Mouse (Mus musculus): ENCODE results near the gene H3f3b. TPM values are rescaled to one million over a fixed set of nuclear protein-coding genes. Genes with fewer than 3 reads are reported as not detected.

Gene H3f3b
- polyA plus RNA-seq, 1 experiment from 2014 or later = 2,300 TPM

GRCm38 (mm10) chr11:115997047-115997446 lies 30.7 kb downstream of the H3f3b start:
- DNase-seq (ENCODE audit: low spot score) = no peak
- Histone ChIP-seq H3K9ac (ENCODE audit: low read length) (no peak overlapping the region), H3K36me3 (ENCODE audit: control insufficient read depth, insufficient read depth, low read length) (no peaks in the 10 kb centered on the region), H3K9me3 (ENCODE audit: control insufficient read depth, low read length) (no peaks in the 10 kb centered on the region), H3K27ac (replicated peaks; ENCODE audit: low read depth, low read length) (no peak overlapping the region), H3K27me3 (ENCODE audit: control insufficient read depth, insufficient read depth, low read length) (peaks cover 4% of the 10 kb centered on the region; the same call in 1 of the 2 replicates), H3K4me2 (ENCODE audit: low read depth, severe bottlenecking) (no peak overlapping the region), H3K4me1 (ENCODE audit: control insufficient read depth, insufficient read depth, low read length) (no peaks in the 10 kb centered on the region), H3K4me3 (ENCODE audit: low read depth, low read length) (no peak overlapping the region)
- no peak for ATAC-seq (ENCODE audit: insufficient number of reproducible peaks, low FRiP score, low TSS enrichment, low read depth)
- WGBS = 73% methylated on average over 4 of the region's 4 CpGs

GRCm38 (mm10) chr11:115995256-115995655 lies 32.5 kb downstream of the H3f3b start:
- no peak overlapping the region for H3K4me2 ChIP-seq (ENCODE audit: low read depth, severe bottlenecking)
- 88% methylated on average over 3 of the region's 3 CpGs for WGBS

GRCm38 (mm10) chr11:115992098-115992497 lies 35.7 kb downstream of the H3f3b start:
- no peak for ATAC-seq (ENCODE audit: insufficient number of reproducible peaks, low FRiP score, low TSS enrichment, low read depth)
- no peak for DNase-seq (ENCODE audit: low spot score)
- Histone ChIP-seq H3K4me1 (ENCODE audit: control insufficient read depth, insufficient read depth, low read length) (no peaks in the 10 kb centered on the region), H3K9ac (ENCODE audit: low read length) (0 out of 2 replicates have a peak overlapping the region, but pooled peaks have one; percentile 12), H3K36me3 (ENCODE audit: control insufficient read depth, insufficient read depth, low read length) (no peaks in the 10 kb centered on the region), H3K4me3 (ENCODE audit: low read depth, low read length) (no peak overlapping the region), H3K4me2 (ENCODE audit: low read depth, severe bottlenecking) (no peak overlapping the region), H3K9me3 (ENCODE audit: control insufficient read depth, low read length) (no peaks in the 10 kb centered on the region), H3K27ac (replicated peaks; ENCODE audit: low read depth, low read length) (no peak overlapping the region), H3K27me3 (ENCODE audit: control insufficient read depth, insufficient read depth, low read length) (no peaks in the 10 kb centered on the region)
- 70% methylated on average over 4 of the region's 4 CpGs for WGBS

More at GRCm38 (mm10) chr11:115995256-115995655, 32.5 kb downstream of the H3f3b start:
- ATAC-seq (ENCODE audit: insufficient number of reproducible peaks, low FRiP score, low TSS enrichment, low read depth) = no peak
- Histone ChIP-seq H3K4me3 (ENCODE audit: low read depth, low read length) (no peak overlapping the region), H3K4me1 (ENCODE audit: control insufficient read depth, insufficient read depth, low read length) (no peaks in the 10 kb centered on the region), H3K9ac (ENCODE audit: low read length) (no peak overlapping the region), H3K27me3 (ENCODE audit: control insufficient read depth, insufficient read depth, low read length) (peaks cover 4% of the 10 kb centered on the region; the same call in 1 of the 2 replicates), H3K9me3 (ENCODE audit: control insufficient read depth, low read length) (no peaks in the 10 kb centered on the region), H3K36me3 (ENCODE audit: control insufficient read depth, insufficient read depth, low read length) (no peaks in the 10 kb centered on the region), H3K27ac (replicated peaks; ENCODE audit: low read depth, low read length) (no peak overlapping the region)
- no peak for DNase-seq (ENCODE audit: low spot score)

GRCm38 (mm10) chr11:115989686-115990085 lies 38.1 kb downstream of the H3f3b start:
- Histone ChIP-seq H3K4me3 (ENCODE audit: low read depth, low read length) (no peak overlapping the region), H3K27me3 (ENCODE audit: control insufficient read depth, insufficient read depth, low read length) (no peaks in the 10 kb centered on the region), H3K9me3 (ENCODE audit: control insufficient read depth, low read length) (no peaks in the 10 kb centered on the region), H3K9ac (ENCODE audit: low read length) (no peak overlapping the region), H3K4me1 (ENCODE audit: control insufficient read depth, insufficient read depth, low read length) (no peaks in the 10 kb centered on the region), H3K36me3 (ENCODE audit: control insufficient read depth, insufficient read depth, low read length) (no peaks in the 10 kb centered on the region), H3K27ac (replicated peaks; ENCODE audit: low read depth, low read length) (no peak overlapping the region), H3K4me2 (ENCODE audit: low read depth, severe bottlenecking) (peak overlapping the region; percentile 24; the same call in 1 of the 2 replicates)
- ATAC-seq (ENCODE audit: insufficient number of reproducible peaks, low FRiP score, low TSS enrichment, low read depth) (no peak), DNase-seq (ENCODE audit: low spot score) (no peak)
- WGBS = 27% methylated on average over 15 of the region's 15 CpGs

GRCm38 (mm10) chr11:115983291-115983690 lies 44.5 kb downstream of the H3f3b start:
- no peak overlapping the region for H3K27ac ChIP-seq (replicated peaks; ENCODE audit: low read depth, low read length)
- no peak overlapping the region for H3K4me2 ChIP-seq (ENCODE audit: low read depth, severe bottlenecking)
- H3K4me3 ChIP-seq (ENCODE audit: low read depth, low read length) = no peak overlapping the region
- ATAC-seq (ENCODE audit: insufficient number of reproducible peaks, low FRiP score, low TSS enrichment, low read depth) (no peak), DNase-seq (ENCODE audit: low spot score) (no peak)
- H3K9me3 ChIP-seq (ENCODE audit: control insufficient read depth, low read length) = no peaks in the 10 kb centered on the region
- no peaks in the 10 kb centered on the region for H3K4me1 ChIP-seq (ENCODE audit: control insufficient read depth, insufficient read depth, low read length)
- WGBS = 85% methylated on average over 8 of the region's 8 CpGs
- H3K36me3 ChIP-seq (ENCODE audit: control insufficient read depth, insufficient read depth, low read length) = no peaks in the 10 kb centered on the region
- no peak overlapping the region for H3K9ac ChIP-seq (ENCODE audit: low read length)
- H3K27me3 ChIP-seq (ENCODE audit: control insufficient read depth, insufficient read depth, low read length) = no peaks in the 10 kb centered on the region

GRCm38 (mm10) chr11:115982472-115982871 lies 45.3 kb downstream of the H3f3b start:
- H3K4me1 ChIP-seq (ENCODE audit: control insufficient read depth, insufficient read depth, low read length) = no peaks in the 10 kb centered on the region
- WGBS = 89% methylated on average over 15 of the region's 15 CpGs
- no peak overlapping the region for H3K9ac ChIP-seq (ENCODE audit: low read length)
- DNase-seq (ENCODE audit: low spot score) = no peak
- H3K36me3 ChIP-seq (ENCODE audit: control insufficient read depth, insufficient read depth, low read length) = no peaks in the 10 kb centered on the region
- H3K9me3 ChIP-seq (ENCODE audit: control insufficient read depth, low read length) = no peaks in the 10 kb centered on the region
- no peak overlapping the region for H3K27ac ChIP-seq (replicated peaks; ENCODE audit: low read depth, low read length)
- H3K27me3 ChIP-seq (ENCODE audit: control insufficient read depth, insufficient read depth, low read length) = no peaks in the 10 kb centered on the region
- H3K4me3 ChIP-seq (ENCODE audit: low read depth, low read length) = no peak overlapping the region
- H3K4me2 ChIP-seq (ENCODE audit: low read depth, severe bottlenecking) = no peak overlapping the region
- ATAC-seq (ENCODE audit: insufficient number of reproducible peaks, low FRiP score, low TSS enrichment, low read depth) = no peak

- no peak overlapping the region for H3K4me2 ChIP-seq (ENCODE audit: low read depth, severe bottlenecking)
- no peaks in the 10 kb centered on the region for H3K9me3 ChIP-seq (ENCODE audit: control insufficient read depth, low read length)
- 30% methylated on average over 12 of the region's 12 CpGs for WGBS
- H3K27me3 ChIP-seq (ENCODE audit: control insufficient read depth, insufficient read depth, low read length) = peaks cover 32% of the 10 kb centered on the region
- ATAC-seq (ENCODE audit: insufficient number of reproducible peaks, low FRiP score, low TSS enrichment, low read depth) (no peak), DNase-seq (ENCODE audit: low spot score) (no peak)
- H3K36me3 ChIP-seq (ENCODE audit: control insufficient read depth, insufficient read depth, low read length) = no peaks in the 10 kb centered on the region
- no peak overlapping the region; the same call in 1 of the 2 replicates for H3K4me3 ChIP-seq (ENCODE audit: low read depth, low read length)
- no peak overlapping the region for H3K9ac ChIP-seq (ENCODE audit: low read length)
- peaks cover 6% of the 10 kb centered on the region; the same call in 1 of the 2 replicates for H3K4me1 ChIP-seq (ENCODE audit: control insufficient read depth, insufficient read depth, low read length)
- H3K27ac ChIP-seq (replicated peaks; ENCODE audit: low read depth, low read length) = no peak overlapping the region
These were observed 52.2 kb downstream of the H3f3b start for GRCm38 (mm10) chr11:115975544-115975943.

GRCm38 (mm10) chr11:115975083-115975420 lies 52.7 kb downstream of the H3f3b start:
- 5% methylated on average over 18 of the region's 18 CpGs for WGBS
- H3K9ac ChIP-seq (ENCODE audit: low read length) = peak overlapping the region; percentile 28; the same call in 1 of the 2 replicates
- H3K27me3 ChIP-seq (ENCODE audit: control insufficient read depth, insufficient read depth, low read length) = peaks cover 32% of the 10 kb centered on the region
- H3K4me3 ChIP-seq (ENCODE audit: low read depth, low read length) = peak overlapping the region; percentile 33
- H3K4me1 ChIP-seq (ENCODE audit: control insufficient read depth, insufficient read depth, low read length) = peaks cover 6% of the 10 kb centered on the region; the same call in 1 of the 2 replicates
- H3K36me3 ChIP-seq (ENCODE audit: control insufficient read depth, insufficient read depth, low read length) = no peaks in the 10 kb centered on the region
- DNase-seq (ENCODE audit: low spot score) (no peak), ATAC-seq (ENCODE audit: insufficient number of reproducible peaks, low FRiP score, low TSS enrichment, low read depth) (no peak)
- no peaks in the 10 kb centered on the region for H3K9me3 ChIP-seq (ENCODE audit: control insufficient read depth, low read length)
- peak overlapping the region; percentile 66 for H3K4me2 ChIP-seq (ENCODE audit: low read depth, severe bottlenecking)
- no peak overlapping the region for H3K27ac ChIP-seq (replicated peaks; ENCODE audit: low read depth, low read length)

Data from limb, embryonic 11.5 days (tissue).